Mouse (Mus musculus): ENCODE results near the gene Sntg2. TPM values are rescaled to one million over a fixed set of nuclear protein-coding genes. Genes with fewer than 3 reads are reported as not detected.

Sntg2 gene
- polyA plus RNA-seq (2012; rRNA removed): 8.9 and 9.1 TPM in 2 replicates

GRCm38 (mm10) chr12:30372933-30373501 is at the start of gene Sntg2:
TSS of gene Sntg2 (minus strand) at chr12:30373375.

GRCm38 (mm10) chr12:30132524-30132923 is 240.7 kb downstream of the Sntg2 start, which contains the start of gene Tpo:
TSS of gene Tpo (minus strand) at chr12:30132624.

Other genes with a start within 250 kb of the Sntg2 start
- 0.35 and 0.71 TPM in 2 replicates for gene Tpo, start 240.8 kb downstream of the Sntg2 start, polyA plus RNA-seq (2012; rRNA removed)
- 12.0 and 12.7 TPM in 2 replicates for gene Tmem18, start 211.1 kb upstream of the Sntg2 start, polyA plus RNA-seq (2012; rRNA removed)